Mouse (Mus musculus) cerebellum, adult 8-10 months (tissue): ENCODE results near the gene Crabp1.
A peak's percentile ranks its signal among the peaks of the same experiment; 100 is the strongest.

Experiments
- DNase-seq: peaks from one replicate; pipeline ENCODE4 v3.0.0; 2022

The Crabp1 gene

DNA sequence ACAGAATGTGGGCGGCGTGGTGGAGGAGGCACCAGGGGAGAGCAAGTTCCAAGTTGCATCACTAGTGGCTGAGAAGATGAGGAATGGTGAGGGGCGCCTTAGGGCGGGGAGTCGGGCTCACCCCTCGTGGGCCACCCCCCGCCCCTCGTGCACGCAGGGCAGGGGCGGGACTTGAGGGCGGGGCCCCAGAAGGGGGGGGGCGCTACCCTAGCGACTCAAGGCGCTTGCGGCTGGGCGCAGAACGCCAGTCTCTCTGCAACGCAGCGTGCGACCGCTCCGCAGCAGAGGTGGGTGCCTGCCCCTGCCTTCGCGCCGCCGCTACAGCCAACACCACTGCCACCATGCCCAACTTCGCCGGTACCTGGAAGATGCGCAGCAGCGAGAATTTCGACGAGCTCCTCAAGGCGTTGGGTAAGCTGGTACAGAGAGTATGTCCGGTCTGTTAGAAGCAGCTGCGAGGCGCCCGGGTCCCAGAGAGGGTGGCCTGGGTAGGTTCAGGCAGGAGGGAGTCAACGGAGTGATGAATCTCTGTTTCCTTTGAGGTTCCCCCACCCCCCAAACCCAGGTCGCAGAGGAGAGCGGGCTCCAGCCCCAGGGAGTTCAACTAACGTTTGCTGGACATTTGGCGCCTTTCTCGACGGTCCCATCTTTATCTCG, at the start of gene Crabp1:
Gene Crabp1 (plus strand): TSS at position 188 of the 657 bp plus-strand sequence.
- DNase-seq, result no peak

DNA sequence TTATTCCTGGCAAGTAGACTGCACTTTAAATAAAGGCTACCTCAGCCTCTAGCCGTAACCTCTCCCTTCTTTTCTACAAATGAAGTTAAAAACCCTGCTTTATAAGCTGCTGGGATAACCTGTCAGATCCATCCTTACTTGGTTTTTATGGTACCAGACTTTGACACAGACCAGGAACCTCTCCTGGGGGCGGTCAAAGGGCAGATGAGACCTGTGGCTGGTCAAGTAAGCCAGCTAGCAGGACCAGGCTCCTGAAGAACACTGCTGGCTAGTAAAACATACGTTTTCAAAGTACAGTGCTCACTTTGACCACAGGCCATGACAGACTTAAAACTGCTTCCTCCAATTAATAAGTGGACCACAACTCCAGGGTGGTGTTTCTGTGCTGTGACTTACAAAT, 48.8 kb upstream of the Crabp1 start:
- no peak for DNase-seq

DNA sequence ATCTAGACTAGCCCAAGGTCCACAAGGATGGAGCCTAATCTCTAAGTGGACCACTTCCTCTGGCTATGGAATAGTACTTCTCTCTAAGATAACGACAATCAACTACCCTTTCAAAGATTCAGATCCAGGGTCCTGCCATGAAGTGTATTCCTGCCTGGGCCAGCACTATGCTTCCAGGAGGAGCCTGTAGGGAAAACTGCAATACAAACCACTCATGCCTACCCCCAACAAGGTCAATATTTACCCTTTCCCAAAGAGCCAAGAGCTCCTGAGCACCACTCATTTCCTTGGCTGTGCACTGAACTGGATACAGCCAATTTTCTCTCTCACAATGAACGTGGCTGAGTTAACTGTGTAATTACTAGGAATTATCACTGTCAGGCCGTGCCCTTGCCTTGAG, 47.0 kb upstream of the Crabp1 start:
- DNase-seq, result no peak

DNA sequence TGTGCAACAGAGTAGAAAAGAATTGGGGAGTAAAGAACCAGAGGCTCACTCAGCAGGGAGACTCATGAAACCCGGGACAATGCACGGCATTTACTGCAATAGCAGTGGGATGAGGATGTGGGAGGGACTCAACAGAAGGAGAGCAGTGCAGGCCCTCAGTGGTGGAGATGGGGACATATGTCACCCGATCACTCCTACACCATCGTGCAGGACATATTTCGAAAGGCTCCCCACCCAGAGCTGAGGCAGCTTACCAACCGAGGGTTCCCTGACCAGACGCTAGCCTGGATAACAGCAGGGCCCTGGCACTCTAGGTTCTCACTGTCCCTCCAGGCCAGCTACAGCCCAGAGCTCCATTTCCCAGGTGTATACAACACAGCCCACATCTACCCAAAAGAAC, 42.4 kb upstream of the Crabp1 start:
- DNase-seq, result no peak

DNA sequence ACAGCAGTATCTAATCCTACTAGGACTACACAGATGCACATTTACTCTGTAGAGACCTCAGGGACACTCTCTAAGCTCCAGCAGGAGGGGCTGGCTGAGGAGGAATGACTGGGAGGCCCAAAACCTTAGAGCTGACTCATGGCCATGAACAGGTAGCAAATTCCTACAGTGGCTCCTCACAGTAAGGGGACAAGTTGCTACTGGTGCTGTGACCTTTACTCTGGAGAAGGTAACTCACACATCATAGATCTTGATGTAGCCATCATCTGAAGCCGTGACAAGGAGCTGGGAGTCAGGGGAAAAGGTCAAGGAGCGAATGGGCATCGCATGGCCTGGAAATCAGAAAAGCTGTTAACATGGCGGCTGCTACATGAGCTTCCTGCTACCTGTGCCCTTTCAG, 42.0 kb upstream of the Crabp1 start:
- no peak for DNase-seq

DNA sequence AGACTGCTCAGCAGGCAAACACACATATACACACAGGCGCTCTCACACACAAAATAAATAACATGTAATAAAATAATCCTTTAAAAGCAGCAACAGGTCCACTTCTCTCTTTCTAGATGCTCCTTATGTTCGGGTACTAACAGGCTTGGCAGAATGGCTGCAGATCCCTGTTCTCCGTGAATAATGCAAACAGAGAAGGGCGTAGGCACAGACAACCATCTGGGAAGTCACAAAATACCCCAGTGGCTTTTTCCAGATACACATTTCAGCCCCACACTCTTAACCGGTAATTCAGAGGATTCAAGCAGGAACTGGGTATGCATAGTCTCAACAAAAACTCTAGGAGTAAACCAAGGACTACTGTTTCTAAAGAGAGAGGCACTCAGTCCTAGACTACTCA, 38.2 kb upstream of the Crabp1 start:
- DNase-seq, result no peak

DNA sequence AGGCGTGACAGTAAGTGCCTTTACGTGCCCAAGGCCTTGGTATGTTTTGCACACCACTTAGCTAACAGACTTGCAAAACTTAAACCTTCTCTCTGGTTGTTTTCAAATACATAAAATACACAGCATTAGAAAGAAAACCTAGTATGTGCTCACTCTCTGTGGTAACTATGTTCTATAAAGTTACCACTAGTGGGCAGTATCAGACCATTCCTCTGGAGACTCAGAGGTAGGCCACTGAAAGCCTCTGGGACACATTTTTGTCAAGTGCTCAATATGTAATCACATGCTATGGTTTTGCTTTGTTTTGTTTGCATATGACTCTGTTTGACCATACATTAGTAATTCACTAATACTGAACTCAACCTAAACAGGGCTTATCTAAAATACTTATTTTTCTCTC, 32.4 kb upstream of the Crabp1 start:
- DNase-seq, result no peak

DNA sequence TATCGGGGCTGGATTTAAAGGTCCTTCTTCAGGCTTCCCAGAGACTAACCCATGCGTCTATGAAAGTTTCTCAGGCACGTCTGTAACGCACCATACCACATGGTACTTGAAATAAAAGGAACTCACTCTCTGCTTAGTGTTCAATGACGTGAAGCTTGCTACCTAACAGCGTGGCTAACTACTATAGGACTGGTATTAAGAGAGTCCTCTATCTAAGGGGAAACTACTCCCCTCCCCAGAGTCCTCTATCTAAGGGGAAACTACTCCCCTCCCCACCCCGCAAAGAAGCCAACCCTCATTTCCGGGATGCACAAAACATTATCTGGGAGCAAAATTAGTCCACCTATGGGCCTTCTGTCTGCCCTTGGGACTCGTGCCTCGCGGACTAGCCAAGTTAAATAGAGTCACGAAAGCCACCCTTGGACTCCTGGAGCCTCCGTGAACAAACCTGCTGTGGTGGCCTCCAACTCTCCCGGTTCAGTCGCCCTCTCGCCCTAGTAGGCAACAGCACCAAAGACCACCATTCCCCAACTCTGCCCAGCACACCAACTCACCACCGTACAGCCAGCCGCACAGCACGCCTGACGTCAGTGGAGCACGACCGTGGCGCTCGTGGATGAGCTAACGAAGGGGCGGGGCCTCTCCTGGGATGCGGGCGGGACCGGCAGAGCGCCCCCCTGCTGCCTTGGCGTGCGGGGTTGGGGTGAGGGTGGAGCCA, 30.5 kb upstream of the Crabp1 start, which contains the start of gene Wdr61:
Gene Wdr61 (minus strand): TSS at position 599 of the 718 bp plus-strand sequence.
- DNase-seq, result peak; percentile 96

DNA sequence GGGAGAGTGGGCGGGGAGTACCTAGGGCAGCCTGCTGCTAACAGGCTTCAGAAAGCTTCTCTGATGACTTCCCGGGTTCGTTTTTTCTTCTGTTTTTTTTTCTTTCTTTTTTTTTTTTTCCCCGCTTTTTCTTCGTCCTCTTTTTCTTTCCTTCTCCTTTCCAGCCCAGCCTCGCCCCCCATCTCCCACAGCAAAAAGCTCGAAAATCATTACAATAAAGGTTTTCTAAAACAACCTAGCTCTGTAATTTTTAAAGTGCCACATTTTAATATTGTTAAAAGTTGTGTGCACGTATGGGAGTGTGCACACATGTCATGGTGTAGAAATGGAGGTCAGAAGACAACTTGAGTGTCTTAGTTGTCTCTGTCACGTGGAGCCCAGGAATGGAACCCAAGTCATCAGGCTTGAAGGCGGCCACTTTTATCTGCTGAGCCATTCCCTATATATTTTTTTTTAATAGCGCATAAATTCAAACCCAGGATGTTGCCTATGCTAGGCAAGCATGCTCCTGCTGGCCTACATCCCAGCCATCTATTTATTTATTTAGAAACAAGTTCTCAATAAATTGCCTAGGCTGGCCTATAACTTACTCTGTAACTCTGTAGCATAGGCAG, 29.8 kb upstream of the Crabp1 start:
- DNase-seq, result peak; percentile 22

DNA sequence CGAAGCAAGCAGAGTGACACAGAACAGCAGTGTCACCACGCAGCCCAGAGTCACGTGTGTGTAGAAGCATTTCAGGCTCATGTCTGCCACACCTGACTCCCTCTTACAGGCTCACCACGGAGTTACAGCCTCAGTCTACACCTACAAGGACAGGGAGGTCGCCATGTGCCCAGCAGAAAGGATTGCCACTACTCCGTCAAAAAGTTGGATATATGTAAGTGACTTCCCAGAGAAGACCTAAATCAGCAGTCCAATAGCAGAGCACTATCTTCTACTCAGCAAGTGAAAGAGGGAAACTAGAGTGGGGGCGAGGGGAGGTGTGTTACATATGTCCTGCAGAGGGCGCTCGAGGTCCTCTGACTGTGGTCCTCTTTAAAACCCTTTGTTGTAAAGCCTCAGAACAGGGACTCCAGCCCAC, 28.3 kb upstream of the Crabp1 start:
- DNase-seq, result peak; percentile 29

DNA sequence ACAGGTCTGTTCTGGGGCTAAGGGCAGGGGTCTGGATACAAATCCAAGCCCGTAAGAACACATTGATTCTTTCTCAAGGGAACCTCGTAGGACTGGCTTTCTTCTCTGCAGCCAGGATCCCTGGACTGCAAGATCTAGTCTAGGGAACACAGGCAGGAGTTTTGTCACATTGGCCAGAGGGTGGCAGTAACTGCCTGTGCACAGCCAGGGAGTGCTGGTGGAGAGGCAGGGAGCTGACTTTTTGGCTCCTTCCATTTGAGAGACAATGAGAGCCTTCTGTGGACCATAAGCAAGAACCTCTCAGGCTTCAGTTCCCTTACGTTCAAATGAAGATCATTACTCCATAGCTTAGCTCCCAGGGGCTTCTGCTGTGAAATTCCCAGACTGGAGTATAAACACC, 26.2 kb upstream of the Crabp1 start:
- DNase-seq, result peak; percentile 14

DNA sequence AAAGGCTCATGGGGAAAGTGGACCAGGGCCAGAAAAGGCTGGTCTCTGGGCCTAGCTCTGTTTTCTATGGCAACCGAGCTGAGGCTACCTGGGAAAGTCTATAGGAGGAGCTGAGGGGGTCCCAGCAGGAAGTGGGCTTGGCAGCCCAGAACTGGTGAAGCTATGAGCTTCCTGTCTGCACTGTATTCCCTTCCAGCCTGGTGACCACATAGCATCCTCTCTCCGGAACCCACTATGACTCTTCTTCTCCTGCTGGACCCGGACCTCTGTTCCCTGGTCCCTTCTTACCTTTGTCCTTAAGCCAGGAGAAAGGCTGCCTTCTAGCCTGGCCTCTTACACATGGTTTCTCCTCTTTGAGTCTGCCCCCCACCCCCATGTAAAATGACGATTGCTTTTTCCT, 20.7 kb upstream of the Crabp1 start:
- no peak for DNase-seq

DNA sequence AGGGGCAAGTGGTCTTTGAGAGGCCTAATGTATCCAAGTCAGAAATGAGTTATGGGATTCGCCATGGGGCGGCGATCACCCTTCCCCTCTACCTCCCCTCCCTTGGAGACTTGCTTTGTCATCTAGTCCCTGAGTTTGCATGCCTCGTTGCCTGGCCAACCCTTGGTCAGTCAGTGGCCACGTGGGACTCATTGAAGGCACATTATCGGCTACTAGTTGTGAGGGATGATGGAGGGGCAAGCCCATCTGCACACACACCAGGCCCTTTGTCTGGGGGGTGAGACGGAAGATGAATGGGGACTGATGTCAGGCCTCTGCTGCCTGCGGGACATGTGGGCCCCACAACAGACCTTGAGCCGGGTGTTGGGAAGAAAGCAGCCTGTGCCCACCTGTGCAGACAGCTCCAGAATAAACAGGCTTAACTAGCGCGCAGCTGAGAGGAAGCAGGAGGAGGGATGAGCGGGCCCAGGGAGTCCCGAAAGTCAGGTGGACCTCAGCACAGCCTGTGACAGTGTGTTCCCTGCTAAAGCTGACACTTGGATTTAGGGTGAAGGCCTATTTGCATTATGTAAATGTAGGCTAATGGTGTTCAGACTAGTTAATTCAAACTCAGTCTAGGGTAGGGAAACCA, 18.7 kb upstream of the Crabp1 start:
- no peak for DNase-seq

DNA sequence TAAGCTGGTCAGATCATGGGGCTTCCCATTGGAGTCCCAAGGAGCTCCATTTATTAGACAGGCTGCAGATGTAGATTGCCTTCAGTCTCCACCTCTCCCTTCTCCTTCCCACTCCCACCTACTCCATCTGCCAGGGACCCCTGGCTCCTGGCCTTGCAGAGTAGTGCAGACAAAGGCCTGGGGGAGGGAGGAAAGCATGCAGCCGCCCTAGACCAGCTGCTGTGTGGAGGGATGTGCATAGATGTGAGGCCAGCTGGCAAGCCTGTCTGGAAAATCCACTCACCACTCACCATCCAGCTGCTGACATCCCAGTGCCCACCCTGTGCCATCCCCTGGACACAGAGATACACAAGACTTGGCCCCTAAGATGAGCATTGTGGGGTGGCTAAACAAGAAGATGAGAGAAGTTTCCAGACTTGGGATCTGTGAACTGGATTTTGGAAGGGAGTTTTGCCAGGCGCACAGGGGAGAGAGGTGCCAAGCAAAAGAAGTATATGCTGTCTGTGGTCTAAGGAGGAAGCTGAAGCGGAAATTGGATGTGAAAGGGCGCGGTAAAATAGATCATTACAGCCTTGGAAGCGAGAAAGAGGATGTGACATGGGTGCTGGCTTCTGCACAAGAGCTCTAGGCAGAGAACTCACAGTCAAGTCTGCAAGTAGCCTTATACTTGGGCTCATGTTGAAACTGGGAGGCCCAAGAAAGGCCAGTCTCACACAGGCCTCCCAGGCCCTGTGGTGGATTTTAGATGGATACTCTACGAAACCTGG, 14.2 kb upstream of the Crabp1 start:
- DNase-seq, result no peak

DNA sequence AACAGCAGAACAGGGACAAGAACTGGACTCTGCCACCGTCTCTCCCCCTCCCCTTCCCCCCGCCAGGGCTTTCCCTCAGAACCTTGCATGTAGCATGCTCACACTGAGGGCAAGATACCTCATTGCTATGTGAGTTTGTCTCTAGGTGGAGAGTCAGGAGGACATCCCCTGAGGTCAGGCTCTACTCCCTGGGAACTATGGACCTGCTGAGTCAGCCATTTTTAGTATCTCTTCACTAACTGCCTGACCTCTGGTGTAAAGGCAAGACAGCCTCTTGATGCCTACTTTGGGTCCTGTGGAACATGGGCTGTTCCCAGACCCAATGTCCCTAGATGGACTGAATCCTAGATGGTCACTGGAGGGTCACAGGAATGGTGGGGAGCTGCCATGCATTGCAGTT, 12.9 kb upstream of the Crabp1 start:
- no peak for DNase-seq

DNA sequence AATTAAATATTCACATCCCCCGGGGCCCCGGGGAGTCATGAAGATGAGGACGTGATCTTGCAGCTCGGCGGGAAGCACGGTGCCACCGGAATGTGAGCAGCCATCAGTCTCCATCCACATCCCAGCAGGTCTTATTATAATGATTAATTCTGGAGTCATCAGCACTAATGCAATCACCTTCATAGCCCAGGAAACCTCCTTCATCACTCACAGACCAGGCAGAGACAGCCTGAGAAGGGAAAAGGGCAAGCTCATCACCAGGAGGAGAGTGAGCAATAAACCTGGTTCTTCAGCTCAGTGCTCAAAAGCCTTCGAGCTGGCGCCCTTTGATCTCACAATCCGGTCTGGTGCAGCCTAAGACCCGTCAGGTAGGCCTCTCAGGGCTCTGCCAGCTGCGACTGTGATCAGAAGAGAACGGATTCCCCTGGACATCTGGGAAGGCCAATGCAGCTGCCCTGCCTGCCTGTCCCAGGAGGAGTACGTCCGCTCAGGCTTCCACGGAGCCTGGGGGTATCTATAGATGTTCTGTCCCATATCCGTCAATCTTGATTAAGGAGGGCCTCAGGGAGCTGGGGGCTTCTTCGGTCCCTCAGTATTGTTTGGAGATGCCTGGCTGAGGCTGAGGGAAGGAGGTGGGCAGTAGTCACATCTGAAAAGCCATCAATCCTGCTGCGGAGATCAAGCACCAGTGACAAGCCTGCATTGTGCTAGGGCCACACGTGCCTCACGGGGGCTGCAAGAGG, 12.2 kb upstream of the Crabp1 start:
- DNase-seq, result no peak

DNA sequence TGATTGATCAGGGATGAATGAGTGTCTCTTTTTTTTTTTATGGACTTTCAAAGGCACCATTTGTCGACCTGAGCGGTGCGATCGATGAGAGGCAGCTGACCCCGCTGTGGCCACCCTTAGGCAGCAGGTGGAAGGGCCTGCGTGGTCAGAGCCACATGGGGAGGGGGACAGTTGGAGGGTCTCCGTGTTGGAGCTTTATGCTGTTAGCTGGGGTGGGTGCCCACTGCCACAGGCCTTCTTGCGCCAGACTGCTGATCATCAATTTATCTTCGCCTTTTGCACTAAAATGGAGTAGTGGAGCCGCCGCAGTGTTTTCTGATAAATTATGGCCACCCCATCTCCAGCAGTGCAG, 11.6 kb upstream of the Crabp1 start:
- DNase-seq, result no peak

DNA sequence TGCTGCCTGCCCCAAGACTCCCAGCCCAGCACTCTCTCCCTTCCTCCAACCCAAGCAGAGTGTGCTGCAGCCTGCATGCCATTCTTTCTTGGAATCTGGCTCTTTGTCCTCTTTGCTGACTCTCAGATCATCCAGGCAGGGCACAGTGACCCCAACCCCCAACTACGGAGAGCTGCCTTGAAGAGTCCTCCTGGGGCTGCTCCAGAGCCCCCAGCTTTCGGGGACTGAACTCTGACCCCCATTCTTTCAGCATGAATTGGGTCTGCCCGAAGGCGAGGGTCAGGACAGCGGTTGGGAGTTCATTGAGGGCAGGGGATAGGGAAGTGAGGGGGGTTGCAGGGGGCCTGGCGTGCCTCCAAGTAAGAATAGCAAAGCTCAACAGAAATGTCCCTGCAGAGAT, 5.0 kb upstream of the Crabp1 start:
- no peak for DNase-seq

DNA sequence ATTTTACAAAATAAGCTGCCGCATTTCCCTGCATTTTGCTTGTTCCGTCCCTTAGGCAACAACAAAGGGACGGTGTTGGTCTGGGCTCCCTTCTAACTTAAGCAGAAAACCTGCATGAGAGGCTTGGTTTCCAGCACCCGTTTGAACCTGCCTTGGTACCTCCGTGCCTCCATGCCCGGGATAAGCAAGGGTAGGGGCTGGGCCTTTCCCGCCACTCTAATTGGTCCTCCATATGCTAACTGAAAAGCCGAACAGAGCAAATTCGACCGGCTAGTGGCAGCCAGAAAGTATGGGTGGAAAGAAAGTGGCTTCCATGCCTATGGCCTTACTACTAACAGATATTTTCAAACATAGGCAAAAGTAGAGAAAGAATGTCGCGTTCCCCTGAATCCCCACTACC, 457 bp upstream of the Crabp1 start:
- no peak for DNase-seq

DNA sequence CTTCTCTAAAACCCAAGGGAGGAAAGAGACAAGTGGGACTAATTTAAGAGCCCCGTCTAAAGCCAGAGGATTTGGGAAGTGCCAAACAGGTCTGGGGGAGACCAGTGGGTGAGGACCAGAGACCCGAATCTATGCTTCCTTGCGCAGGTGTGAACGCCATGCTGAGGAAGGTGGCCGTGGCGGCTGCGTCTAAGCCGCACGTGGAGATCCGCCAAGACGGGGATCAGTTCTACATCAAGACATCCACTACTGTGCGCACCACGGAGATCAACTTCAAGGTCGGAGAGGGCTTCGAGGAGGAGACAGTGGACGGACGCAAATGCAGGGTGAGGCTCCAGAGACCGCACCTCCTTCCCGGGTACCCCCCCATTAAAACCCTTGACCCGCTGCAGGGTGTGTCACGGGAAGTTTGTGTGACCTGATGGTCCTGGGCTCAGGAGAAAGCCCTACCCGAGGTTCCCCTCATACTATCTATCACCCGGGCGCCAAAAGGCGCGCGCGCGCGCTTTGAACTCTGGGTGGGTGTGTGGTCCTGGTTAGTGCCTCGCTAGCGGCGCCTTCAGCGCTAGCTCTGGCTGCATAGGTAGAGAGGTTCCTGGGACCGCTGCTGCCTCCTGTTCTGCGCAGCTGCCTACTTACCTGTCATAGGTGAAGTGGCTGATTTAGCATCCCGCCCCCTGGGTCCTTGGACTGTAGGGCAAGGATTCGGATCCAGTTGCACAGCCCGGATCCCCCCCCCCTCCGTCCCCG, 963 bp downstream of the Crabp1 start:
- DNase-seq, result no peak

DNA sequence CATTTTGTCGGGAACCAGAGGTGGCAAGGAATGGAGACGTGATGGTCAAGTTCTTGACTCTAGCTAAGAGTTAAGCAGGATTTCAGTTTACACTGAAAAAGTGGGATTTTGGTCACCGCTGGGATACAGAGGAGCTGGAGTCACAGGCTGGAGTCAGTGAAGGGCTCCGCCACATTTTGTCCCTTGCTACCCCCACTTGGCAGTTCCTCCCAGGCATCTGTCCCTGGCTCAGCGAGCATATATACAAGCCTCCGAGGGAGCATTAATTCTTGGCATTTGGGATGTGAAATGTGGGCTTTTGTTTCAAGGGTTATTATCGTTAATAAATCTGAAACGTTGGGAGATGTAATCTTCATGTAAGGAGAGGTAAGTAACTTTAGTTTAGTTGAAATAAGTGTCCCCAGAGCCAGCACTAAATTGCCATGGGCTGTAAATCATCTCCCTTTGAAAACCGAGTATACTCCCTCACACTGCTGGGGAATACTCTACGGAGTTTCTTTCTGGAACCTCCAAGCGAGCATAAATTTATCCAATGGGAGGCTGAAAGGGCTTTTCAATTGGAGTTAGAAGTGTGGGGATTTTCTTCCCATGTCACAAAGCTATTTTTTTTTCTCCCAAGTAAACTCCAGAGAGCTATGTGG, 5.7 kb downstream of the Crabp1 start:
- no peak for DNase-seq
